Mouse (Mus musculus) T-helper 1 cell (primary cell): ENCODE results near the gene Rprd1b.

Source experiments
- in situ Hi-C: fragments of 300-600 bp; cut with MboI, MseI; formaldehyde crosslinking; loops from one replicate; pipeline ENCODE4 v1.15.1; 2025; ENCODE audit warnings: high pct_unique_total_duplicates

Rprd1b gene

DNA sequence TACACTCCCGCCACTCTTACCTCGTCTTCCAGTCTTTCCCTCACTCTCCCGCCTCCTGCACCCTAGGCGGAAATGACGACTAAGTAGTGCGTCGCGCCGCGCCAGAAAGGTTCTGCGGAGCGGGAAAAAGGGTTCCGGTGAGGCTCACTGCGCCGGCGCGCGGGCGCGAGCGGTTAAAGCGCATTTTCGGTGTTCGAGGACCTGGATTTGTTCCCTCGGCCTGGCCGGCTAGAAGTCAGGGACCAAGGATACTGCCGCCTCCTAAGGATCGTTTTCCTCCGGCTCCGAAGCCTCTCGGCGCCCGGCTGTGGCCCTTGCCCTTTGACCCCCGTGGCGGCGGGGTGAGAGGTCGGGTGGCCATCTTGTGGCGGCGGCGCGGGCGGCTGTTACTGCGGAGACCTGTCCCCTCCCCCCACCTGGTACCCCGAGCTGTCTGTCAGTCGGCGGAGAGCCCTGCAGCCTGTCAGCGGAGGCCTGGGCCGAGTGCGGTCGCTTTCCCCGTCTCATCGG lies at the start of gene Rprd1b, which contains the start of gene Tti1:
Rprd1b (plus strand) TSS at position 144 of the 510 bp plus-strand sequence.
Tti1 (minus strand) TSS at position 80 of the 510 bp plus-strand sequence.
- in situ Hi-C loops: loop anchor here (25.0 kb wide), 1 partner anchor 734 kb away; the partner anchor contains the start of gene Fam83d

DNA sequence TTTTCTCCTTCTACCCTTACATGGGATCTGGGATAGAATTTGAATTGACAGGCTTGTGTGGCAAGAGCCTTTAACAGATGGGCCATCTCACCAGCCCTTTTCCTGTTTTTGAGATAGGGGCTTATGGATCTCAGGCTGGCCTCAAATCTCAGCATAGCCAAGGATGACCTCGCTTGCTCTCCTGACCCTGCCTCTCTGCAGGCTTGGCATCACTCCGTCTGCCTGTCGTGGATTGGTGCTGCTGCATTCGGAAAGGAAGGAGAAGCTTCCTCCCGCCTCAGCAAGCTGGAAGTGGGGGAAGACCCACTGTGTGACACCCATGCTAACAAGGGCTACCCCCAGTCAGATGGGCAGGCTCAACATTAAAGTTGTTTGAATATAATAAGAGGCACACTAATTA lies 49.1 kb upstream of the Rprd1b start:
- in situ Hi-C loops: no loop called here

- in situ Hi-C loops: no loop called here
These were observed 45.6 kb upstream of the Rprd1b start for GRCm38 (mm10) chr2:157982727-157983126.

DNA sequence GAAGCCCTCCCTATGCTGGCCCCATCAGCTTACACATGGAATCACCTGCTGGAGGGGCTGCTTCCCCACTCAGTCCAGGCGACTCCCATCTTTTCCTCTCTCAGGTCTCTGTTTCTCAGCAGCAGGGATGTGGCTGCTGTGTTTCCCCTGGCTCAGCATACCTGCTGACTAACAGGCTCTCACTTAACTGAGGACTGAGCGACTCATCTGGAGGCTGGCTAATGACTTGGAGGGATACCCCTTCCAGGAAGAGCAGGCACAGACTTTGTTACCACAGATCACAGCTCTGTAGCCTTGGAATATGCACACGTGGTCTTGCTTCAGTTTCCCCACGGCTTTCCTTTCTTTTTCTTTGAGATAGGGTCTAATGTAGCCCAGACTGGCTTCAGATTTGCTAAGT lies 45.0 kb upstream of the Rprd1b start:
- in situ Hi-C loops: no loop called here

DNA sequence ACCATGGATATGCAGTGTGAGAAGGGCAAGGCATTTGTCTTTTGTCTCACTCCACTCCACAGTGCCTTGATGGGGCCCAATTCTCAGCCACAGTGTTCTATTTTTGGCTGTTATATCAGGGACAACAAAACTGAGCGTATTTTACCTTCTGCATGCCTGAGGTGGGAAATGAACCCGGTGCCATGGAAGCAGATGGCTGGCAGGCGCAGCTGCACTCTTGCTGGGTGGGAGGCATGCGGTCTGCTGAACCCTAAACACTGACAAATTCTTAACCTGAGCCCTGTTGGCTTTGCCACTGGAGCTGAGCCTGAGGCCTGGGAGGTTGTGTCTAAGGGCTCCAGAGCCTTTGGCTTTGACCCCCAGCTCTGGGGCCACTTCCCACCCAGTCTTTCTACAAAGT lies 42.7 kb upstream of the Rprd1b start:
- in situ Hi-C loops: no loop called here

- in situ Hi-C loops: no loop called here
These were observed 42.1 kb upstream of the Rprd1b start for GRCm38 (mm10) chr2:157986235-157986634.

DNA sequence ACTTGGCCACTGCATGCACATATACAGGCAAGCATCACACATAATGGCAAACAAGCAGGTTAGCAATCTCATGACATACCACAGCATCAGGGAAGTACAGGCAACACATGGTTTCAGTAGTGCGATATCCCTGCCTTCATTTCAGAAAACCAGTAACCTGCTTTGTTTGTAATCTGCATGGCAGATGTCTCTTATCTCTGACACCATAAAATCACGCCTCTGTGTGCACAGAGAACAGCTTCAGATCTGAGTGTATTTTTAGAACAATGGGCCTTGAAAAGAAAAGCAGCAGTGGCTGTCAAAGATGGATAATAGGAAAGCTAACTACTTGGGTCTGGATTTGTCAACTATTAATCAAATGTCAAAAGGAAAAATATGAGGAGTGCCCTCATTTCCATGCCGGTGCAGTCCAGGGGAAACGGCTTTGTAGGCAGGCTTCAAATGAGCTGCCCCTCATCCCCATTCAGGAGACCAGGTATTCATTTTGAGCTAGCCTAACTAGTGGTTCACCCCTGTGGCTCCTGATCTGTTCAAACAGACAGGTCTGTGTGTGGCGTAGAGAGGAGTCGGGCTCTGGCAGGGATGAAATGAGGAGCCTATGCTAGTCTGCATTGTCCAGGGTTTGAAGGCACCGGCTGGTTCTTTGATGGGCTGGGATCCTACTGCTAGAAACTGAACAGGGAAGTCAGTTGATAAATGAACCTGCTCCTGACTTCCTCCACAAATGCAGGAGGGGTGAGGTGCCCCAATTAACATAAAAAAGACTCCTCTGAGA lies 39.7 kb upstream of the Rprd1b start:
- in situ Hi-C loops: no loop called here

DNA sequence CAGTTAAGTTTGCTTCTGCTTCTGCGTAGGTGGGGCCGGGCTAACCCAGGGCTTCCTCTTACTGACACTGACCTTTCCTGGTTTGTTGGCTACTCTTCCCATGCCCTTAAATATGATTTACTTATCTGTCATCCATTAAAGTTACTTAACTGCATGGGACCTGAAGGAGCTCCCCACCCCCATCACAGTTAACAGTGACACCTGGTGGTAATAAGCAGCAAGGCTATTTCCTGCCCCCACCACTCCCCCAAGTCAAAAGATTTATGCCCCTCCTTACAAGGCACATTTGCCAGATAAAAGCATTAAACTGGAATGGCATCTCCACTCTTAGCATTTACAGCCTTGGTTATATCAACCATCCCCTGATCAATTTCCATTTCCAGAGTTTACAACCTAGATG lies 38.4 kb upstream of the Rprd1b start:
- in situ Hi-C loops: no loop called here

GRCm38 (mm10) chr2:157991026-157991425 lies 37.3 kb upstream of the Rprd1b start:
- in situ Hi-C loops: no loop called here

GRCm38 (mm10) chr2:157992501-157992900 lies 35.8 kb upstream of the Rprd1b start:
- in situ Hi-C loops: no loop called here

GRCm38 (mm10) chr2:157998817-157999216 lies 29.5 kb upstream of the Rprd1b start:
- in situ Hi-C loops: no loop called here

DNA sequence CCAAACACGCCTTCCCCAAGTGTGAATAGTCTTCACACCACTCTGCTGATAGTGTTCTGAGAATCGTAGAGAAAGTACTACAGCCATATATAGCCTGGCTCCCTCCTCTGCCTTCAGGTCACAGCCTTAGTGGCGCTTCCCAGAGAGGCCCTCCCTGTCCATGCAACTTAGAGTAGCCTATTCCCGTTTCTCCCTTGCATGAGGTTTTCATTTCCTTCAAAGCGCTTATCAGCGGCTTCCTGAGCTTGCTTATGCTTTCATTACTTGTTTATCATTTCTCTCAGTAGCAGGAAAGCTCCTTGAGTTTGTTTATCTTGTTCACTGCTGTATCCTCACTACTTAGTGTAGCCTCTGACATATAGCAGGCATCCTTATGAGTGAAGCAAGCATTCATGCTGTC lies 23.7 kb upstream of the Rprd1b start:
- in situ Hi-C loops: no loop called here

GRCm38 (mm10) chr2:158005641-158006040 lies 22.7 kb upstream of the Rprd1b start:
- in situ Hi-C loops: no loop called here

- in situ Hi-C loops: no loop called here
These were observed 18.9 kb upstream of the Rprd1b start for GRCm38 (mm10) chr2:158009373-158009772.

- in situ Hi-C loops: no loop called here
These were observed 15.7 kb upstream of the Rprd1b start for GRCm38 (mm10) chr2:158012608-158013007.

- in situ Hi-C loops: no loop called here
These were observed 11.0 kb upstream of the Rprd1b start for GRCm38 (mm10) chr2:158017330-158017729.

DNA sequence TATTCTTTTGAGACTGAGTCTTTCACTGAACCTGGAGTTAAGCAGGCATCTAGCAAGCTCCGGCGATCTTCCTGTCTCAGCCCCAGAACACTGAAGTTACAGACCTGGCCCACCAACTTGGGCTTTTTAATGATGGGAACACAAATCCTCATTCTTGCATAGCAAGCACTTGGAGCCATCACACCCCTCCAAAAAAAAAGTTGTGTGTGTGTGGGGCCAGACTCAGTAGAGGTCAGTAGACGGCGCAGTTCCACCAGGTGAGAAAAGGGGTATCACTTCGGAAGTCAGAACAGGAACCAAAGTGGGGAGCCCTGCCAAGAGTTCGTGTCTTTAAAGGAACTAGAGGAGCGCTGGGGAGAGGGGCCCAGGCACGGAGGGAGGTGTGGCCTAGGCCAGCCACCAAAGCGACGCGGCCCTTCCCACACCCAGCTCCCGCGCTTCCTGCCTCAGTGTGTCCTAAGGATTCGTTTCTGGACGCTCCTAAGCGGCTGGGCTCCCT lies 393 bp upstream of the Rprd1b start:
- in situ Hi-C loops: loop anchor here (25.0 kb wide), 1 partner anchor 734 kb away; the partner anchor contains the start of gene Fam83d

DNA sequence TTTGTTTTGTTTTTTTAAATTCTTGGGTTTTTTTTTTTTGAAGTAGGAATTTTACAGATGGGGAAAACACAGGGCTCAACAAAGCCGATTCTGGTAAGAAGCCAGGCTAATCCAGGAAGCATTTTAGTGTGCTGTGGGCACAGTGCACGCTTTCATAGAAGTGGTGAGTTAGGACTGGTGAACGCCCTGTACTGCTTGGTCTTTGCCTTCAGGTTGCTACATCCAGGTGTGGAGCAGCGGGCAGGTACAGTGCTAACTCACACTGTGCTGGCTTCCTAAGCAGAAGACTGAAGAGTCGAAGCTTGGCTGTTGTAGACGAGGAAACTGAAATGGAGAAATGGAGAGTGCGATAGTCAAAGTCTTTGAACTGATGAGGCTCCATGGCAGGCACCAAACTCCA lies 1.7 kb downstream of the Rprd1b start:
- in situ Hi-C loops: loop anchor here (25.0 kb wide), 1 partner anchor 732 kb away; the partner anchor contains the start of gene Fam83d

- in situ Hi-C loops: loop anchor here (25.0 kb wide), 1 partner anchor 726 kb away; the partner anchor contains the start of gene Fam83d
These were observed 7.5 kb downstream of the Rprd1b start for GRCm38 (mm10) chr2:158035813-158036212.

- in situ Hi-C loops: loop anchor here (25.0 kb wide), 1 partner anchor 726 kb away; the partner anchor contains the start of gene Fam83d
These were observed 8.1 kb downstream of the Rprd1b start for GRCm38 (mm10) chr2:158036408-158036807.

GRCm38 (mm10) chr2:158036953-158037352 lies 8.7 kb downstream of the Rprd1b start:
- in situ Hi-C loops: loop anchor here (25.0 kb wide), 1 partner anchor 725 kb away; the partner anchor contains the start of gene Fam83d

GRCm38 (mm10) chr2:158037571-158037970 lies 9.3 kb downstream of the Rprd1b start:
- in situ Hi-C loops: loop anchor here (25.0 kb wide), 1 partner anchor 725 kb away; the partner anchor contains the start of gene Fam83d
